Mouse (Mus musculus) lung, embryonic 15.5 days (tissue): ENCODE data around the gene Cap2. TPM values are rescaled to one million over a fixed set of nuclear protein-coding genes. Genes with fewer than 3 reads are reported as not detected.

Source experiments
- ATAC-seq: fragments of 200-750 bp; cut with Nextera tagmentation; 2 replicates; pipeline ENCODE4 v1.8.0; 2017; ENCODE audit warnings: moderate number of reproducible peaks, borderline replicate concordance; ENCODE audit not compliant: low FRiP score, low TSS enrichment; ENCODE audit errors: extremely low read depth
- H3K27ac ChIP-seq: fragments of 300-500 bp; sonication (generic); 2 replicates; pipeline ENCODE4 v1.5.1; 2015; ENCODE audit warnings: moderate library complexity, mild to moderate bottlenecking, inconsistent platforms
- H3K27me3 ChIP-seq: fragments of 300-500 bp; sonication (generic); 2 replicates; pipeline ENCODE4 v1.6.1; 2015; ENCODE audit warnings: inconsistent platforms
- H3K36me3 ChIP-seq: fragments of 300-500 bp; sonication (generic); 2 replicates; pipeline ENCODE4 v1.6.1; 2015; ENCODE audit warnings: inconsistent platforms
- H3K4me1 ChIP-seq: fragments of 300-500 bp; sonication (generic); 2 replicates; pipeline ENCODE4 v1.6.1; 2015; ENCODE audit warnings: inconsistent platforms
- H3K4me2 ChIP-seq: fragments of 300-500 bp; sonication (generic); 2 replicates; pipeline ENCODE4 v1.6.1; 2015; ENCODE audit warnings: inconsistent platforms, mild to moderate bottlenecking, moderate library complexity
- H3K4me3 ChIP-seq: fragments of 300-500 bp; sonication (generic); 2 replicates; pipeline ENCODE4 v1.5.1; 2015; ENCODE audit warnings: mild to moderate bottlenecking, inconsistent platforms
- H3K9ac ChIP-seq: fragments of 300-500 bp; sonication (generic); 2 replicates; pipeline ENCODE4 v1.6.1; 2015; ENCODE audit warnings: inconsistent platforms
- H3K9me3 ChIP-seq: fragments of 300-500 bp; sonication (generic); 2 replicates; pipeline ENCODE4 v1.6.1; 2016; ENCODE audit warnings: inconsistent platforms
- WGBS: fragments of 180-500 bp; shearing (Covaris S2); methylation state at CpG from one replicate; pipeline ENCODE4 v1.1.7; 2015; 5-methylcytosine and 5-hydroxymethylcytosine counted together
- polyA plus RNA-seq: library from polyadenylated mRNA; unstranded; fragments of >200 nt; fragmentation: Nextera tagmentation; extraction: Ambion mirVana; gene quantifications from 2 replicates; pipeline ENCODE4 v1.2.1, GENCODE M21; 2015

Gene Cap2
- polyA plus RNA-seq, 1 experiment from 2014 or later: 14.4 TPM

- 83% methylated on average over 4 of the region's 4 CpGs for WGBS
- H3K36me3 ChIP-seq: no peaks in the 10 kb centered on the region
These were observed 140.7 kb downstream of the Cap2 start for GRCm38 (mm10) chr13:46642318-46642717.

GRCm38 (mm10) chr13:46644175-46644574 lies 142.5 kb downstream of the Cap2 start:
- H3K36me3 ChIP-seq: no peaks in the 10 kb centered on the region
- whole genome bisulfite sequencing: 80% methylated on average over 6 of the region's 6 CpGs

More at GRCm38 (mm10) chr13:46642318-46642717, 140.7 kb downstream of the Cap2 start:
- no peak for ATAC-seq
- Histone ChIP-seq H3K4me1 (no peaks in the 10 kb centered on the region), H3K27me3 (no peaks in the 10 kb centered on the region), H3K4me2 (no peak overlapping the region), H3K9ac (no peak overlapping the region), H3K9me3 (no peaks in the 10 kb centered on the region), H3K27ac (no peak overlapping the region), H3K4me3 (no peak overlapping the region)

DNA sequence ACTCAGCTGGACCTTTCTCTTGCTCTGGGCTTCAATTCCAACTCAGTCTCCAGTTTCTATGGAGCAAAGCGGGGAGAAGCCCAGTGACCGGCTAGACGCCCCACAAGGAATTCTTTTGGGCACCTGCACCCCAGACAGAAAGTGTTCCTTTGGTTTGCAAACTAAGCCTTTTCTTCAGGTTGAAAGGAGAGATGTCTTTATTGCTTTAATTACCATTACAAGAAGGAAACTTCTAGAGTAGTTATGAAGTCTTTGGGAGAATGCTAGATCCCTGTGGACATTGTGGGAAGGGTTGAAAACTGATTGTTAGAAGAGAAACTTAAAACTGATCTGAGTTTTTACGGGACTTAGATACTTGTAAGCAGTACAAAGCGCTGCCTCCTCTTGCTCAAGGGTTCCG lies 143.8 kb downstream of the Cap2 start:
- no peak overlapping the region for H3K4me2 ChIP-seq
- H3K27ac ChIP-seq: no peak overlapping the region
- no peak overlapping the region for H3K4me3 ChIP-seq
- H3K36me3 ChIP-seq: no peaks in the 10 kb centered on the region
- H3K9me3 ChIP-seq: no peaks in the 10 kb centered on the region
- 85% methylated on average over 6 of the region's 6 CpGs for WGBS
- H3K27me3 ChIP-seq: no peaks in the 10 kb centered on the region
- no peak overlapping the region for H3K9ac ChIP-seq
- H3K4me1 ChIP-seq: no peaks in the 10 kb centered on the region
- ATAC-seq: no peak

More at GRCm38 (mm10) chr13:46644175-46644574, 142.5 kb downstream of the Cap2 start:
- Histone ChIP-seq H3K9me3 (no peaks in the 10 kb centered on the region), H3K27me3 (no peaks in the 10 kb centered on the region), H3K4me2 (no peak overlapping the region), H3K4me3 (no peak overlapping the region), H3K27ac (no peak overlapping the region), H3K4me1 (no peaks in the 10 kb centered on the region), H3K9ac (no peak overlapping the region)
- no peak for ATAC-seq

DNA sequence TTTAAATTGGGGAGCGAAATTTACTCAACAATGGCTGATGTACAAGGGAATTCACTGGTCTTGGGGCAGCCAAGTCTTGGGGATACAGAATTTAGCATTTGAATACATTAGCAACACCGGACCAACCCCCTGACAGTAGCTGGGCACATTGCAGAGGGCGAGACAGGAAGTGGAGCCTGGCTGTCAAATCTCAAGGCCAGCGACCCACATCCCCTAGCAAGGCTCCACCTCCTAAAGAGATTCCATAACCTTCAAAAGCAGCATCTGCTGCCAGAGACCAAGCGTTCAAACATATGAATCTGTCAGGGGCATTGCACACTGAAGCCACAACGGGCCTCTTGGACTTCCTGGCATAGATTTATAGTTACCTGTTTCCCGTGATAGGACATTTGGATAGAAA lies 150.2 kb downstream of the Cap2 start:
- no peaks in the 10 kb centered on the region for H3K9me3 ChIP-seq
- no peaks in the 10 kb centered on the region for H3K36me3 ChIP-seq
- no peak overlapping the region for H3K4me3 ChIP-seq
- no peaks in the 10 kb centered on the region for H3K4me1 ChIP-seq
- no peak overlapping the region for H3K9ac ChIP-seq
- WGBS: 81% methylated on average over 7 of the region's 7 CpGs
- H3K27ac ChIP-seq: no peak overlapping the region
- ATAC-seq: no peak
- H3K4me2 ChIP-seq: no peak overlapping the region
- H3K27me3 ChIP-seq: no peaks in the 10 kb centered on the region

GRCm38 (mm10) chr13:46652671-46653070 lies 151.0 kb downstream of the Cap2 start:
- Histone ChIP-seq H3K27ac (no peak overlapping the region), H3K4me1 (no peaks in the 10 kb centered on the region), H3K9ac (no peak overlapping the region), H3K4me2 (no peak overlapping the region), H3K4me3 (no peak overlapping the region), H3K36me3 (no peaks in the 10 kb centered on the region), H3K27me3 (no peaks in the 10 kb centered on the region), H3K9me3 (no peaks in the 10 kb centered on the region)
- 70% methylated on average over 7 of the region's 7 CpGs for WGBS
- no peak for ATAC-seq

GRCm38 (mm10) chr13:46653671-46654070 lies 152.0 kb downstream of the Cap2 start:
- Histone ChIP-seq H3K4me2 (no peak overlapping the region), H3K9ac (no peak overlapping the region), H3K27me3 (no peaks in the 10 kb centered on the region), H3K27ac (no peak overlapping the region), H3K4me3 (no peak overlapping the region), H3K4me1 (no peaks in the 10 kb centered on the region), H3K36me3 (no peaks in the 10 kb centered on the region), H3K9me3 (no peaks in the 10 kb centered on the region)
- 70% methylated on average over 4 of the region's 4 CpGs for WGBS
- no peak for ATAC-seq

GRCm38 (mm10) chr13:46654566-46654965 lies 152.9 kb downstream of the Cap2 start:
- 82% methylated on average over 5 of the region's 5 CpGs for WGBS
- H3K27me3 ChIP-seq: no peaks in the 10 kb centered on the region
- no peak overlapping the region for H3K27ac ChIP-seq
- no peaks in the 10 kb centered on the region for H3K36me3 ChIP-seq
- H3K9ac ChIP-seq: no peak overlapping the region
- no peaks in the 10 kb centered on the region for H3K4me1 ChIP-seq
- no peak for ATAC-seq
- no peak overlapping the region for H3K4me2 ChIP-seq
- H3K9me3 ChIP-seq: no peaks in the 10 kb centered on the region
- H3K4me3 ChIP-seq: no peak overlapping the region

- Histone ChIP-seq H3K27me3 (no peaks in the 10 kb centered on the region), H3K9ac (no peak overlapping the region), H3K4me1 (no peaks in the 10 kb centered on the region), H3K27ac (no peak overlapping the region), H3K4me3 (no peak overlapping the region), H3K4me2 (no peak overlapping the region), H3K9me3 (no peaks in the 10 kb centered on the region), H3K36me3 (no peaks in the 10 kb centered on the region)
- 81% methylated on average over 5 of the region's 5 CpGs for WGBS
- ATAC-seq: no peak
These were observed 157.6 kb downstream of the Cap2 start for GRCm38 (mm10) chr13:46659211-46659610.

DNA sequence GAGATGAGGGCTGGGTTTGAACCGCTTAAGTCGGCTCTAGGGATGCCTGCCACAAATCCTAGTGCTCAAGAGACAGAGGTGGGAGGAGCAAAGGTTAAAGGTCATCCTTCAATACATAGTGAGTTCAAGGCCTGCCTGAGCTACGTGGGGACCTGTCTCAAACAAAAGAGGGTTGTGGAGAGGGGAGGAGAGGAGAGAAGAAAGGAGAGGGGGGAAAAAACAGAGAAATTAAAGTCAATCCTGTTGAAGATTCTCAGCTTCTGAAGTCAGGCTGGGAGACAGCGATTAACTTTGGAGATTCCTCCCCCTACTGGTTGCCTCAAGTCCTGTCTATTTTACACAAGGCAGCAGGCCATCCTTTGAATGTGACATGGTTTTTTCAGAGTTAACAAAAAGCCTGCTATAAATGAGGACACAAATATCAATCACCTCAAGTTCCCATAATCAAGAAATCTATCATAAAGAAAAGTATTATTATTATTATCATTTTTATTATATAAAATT lies 161.9 kb downstream of the Cap2 start:
- no peaks in the 10 kb centered on the region for H3K27me3 ChIP-seq
- no peak overlapping the region for H3K4me2 ChIP-seq
- peaks cover 2% of the 10 kb centered on the region; the same call in 1 of the 2 replicates for H3K4me1 ChIP-seq
- H3K4me3 ChIP-seq: no peak overlapping the region
- no peaks in the 10 kb centered on the region for H3K36me3 ChIP-seq
- no peaks in the 10 kb centered on the region for H3K9me3 ChIP-seq
- WGBS: 32% methylated on average over 4 of the region's 4 CpGs
- H3K9ac ChIP-seq: no peak overlapping the region
- no peak for ATAC-seq
- H3K27ac ChIP-seq: no peak overlapping the region

DNA sequence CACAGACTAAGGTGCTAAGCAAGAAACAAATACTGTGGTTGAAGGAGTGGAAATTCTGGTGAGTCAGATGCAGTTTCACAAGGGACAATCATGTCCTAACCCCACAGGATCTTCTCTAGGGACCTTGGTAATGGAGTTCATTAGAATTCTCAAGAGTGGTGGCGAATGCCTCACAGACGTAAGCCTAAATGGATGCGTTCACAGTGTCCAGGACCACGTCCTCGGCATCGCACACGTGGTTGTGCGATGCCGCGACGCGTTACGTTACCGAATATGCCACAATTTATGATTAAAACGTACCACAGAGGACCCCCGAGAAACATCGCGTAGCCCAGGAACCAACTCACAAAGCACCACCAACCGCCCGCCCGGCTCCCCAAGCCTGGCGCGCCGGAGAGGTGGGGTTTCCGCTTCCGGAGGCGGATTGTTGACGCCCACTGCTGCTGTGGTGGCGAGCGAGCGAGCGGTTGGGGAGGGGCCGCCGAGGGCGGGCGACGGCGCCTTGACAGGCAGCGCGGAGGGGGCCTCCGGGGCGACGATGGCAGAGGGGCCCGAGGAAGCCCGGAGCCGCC lies 167.5 kb downstream of the Cap2 start, which contains the start of gene Fam8a1:
TSS of gene Fam8a1 (plus strand) at position 475 of the 572 bp plus-strand sequence.
- peak within 1 kb of the TSS; percentile 87 for H3K4me2 ChIP-seq
- peak within 1 kb of the TSS; percentile 94 for H3K4me3 ChIP-seq
- peaks cover 22% of the 10 kb centered on the region for H3K36me3 ChIP-seq
- no peaks in the 10 kb centered on the region for H3K9me3 ChIP-seq
- H3K9ac ChIP-seq: peak within 1 kb of the TSS; percentile 76
- peak within 1 kb of the TSS; percentile 68 for H3K27ac ChIP-seq
- peak; percentile 93 for ATAC-seq
- H3K27me3 ChIP-seq: no peaks in the 10 kb centered on the region
- under 1% methylated on average over 35 of the region's 46 CpGs for WGBS
- H3K4me1 ChIP-seq: peaks cover 15% of the 10 kb centered on the region

DNA sequence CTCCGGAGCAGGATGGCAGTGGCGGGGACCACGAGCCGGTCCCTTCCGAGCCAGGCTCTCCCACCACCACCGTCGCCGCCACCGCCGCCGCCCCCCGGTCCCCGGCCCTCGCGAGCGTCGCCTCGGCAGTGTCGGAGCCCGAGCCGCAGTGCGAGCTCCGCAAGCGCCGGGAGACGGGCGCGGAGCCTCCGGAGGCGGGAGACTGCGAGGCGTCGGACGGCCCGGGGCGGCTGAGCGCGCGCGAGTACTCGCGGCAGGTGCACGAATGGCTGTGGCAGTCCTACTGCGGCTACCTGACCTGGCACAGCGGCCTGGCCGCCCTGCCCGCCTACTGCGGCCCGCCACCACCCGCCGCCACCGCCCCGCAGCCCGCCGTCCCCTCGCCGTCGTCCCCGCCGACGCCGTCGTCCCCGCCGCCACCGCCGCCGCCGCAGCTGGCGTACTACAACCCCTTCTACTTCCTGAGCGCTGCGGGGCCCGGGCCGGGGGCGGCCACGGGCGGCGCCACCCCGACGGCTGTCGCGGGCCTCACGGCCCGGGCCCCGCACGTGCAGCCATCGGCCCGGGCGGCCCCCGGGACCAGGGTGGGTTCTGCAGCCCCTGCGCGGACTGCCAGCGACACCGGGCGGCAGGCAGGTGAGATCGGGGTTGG lies 168.1 kb downstream of the Cap2 start:
- no peaks in the 10 kb centered on the region for H3K27me3 ChIP-seq
- H3K9ac ChIP-seq: peak overlapping the region; percentile 76
- H3K4me3 ChIP-seq: peak overlapping the region; percentile 94
- 1% methylated on average over 48 of the region's 96 CpGs for WGBS
- peak overlapping the region; percentile 68 for H3K27ac ChIP-seq
- peaks cover 27% of the 10 kb centered on the region for H3K36me3 ChIP-seq
- peak overlapping the region; percentile 87 for H3K4me2 ChIP-seq
- ATAC-seq: peak; percentile 63
- peaks cover 15% of the 10 kb centered on the region for H3K4me1 ChIP-seq
- no peaks in the 10 kb centered on the region for H3K9me3 ChIP-seq

DNA sequence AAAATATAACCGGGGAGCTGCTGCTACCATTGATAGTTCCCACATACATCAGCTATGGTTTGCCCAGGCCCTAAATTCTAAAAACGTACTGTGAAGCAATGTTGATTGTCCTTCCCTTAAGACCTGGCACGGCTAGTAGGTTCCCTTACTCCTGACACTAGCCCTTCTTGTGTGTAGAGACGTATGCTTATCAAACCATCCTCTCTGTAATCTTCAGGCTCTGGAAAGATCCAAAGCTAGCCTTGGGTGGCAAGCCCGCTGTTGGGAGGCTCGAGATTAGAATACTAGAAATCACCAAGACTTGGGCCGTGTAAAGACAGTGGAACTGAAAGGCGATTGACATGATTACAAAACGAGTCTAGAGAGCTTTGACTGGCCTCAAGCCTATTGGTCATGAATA lies 168.9 kb downstream of the Cap2 start:
- Histone ChIP-seq H3K27ac (no peak overlapping the region), H3K4me3 (peak overlapping the region; percentile 94), H3K4me1 (peaks cover 15% of the 10 kb centered on the region), H3K4me2 (peak overlapping the region; percentile 87), H3K36me3 (peaks cover 34% of the 10 kb centered on the region), H3K9me3 (no peaks in the 10 kb centered on the region), H3K9ac (peak overlapping the region; percentile 76; the same call in 1 of the 2 replicates), H3K27me3 (no peaks in the 10 kb centered on the region)
- no peak for ATAC-seq
- WGBS: 58% methylated on average over 9 of the region's 9 CpGs
